Mouse (Mus musculus): ENCODE measurements around the gene Nufip1. TPM values are rescaled to one million over a fixed set of nuclear protein-coding genes. Genes with fewer than 3 reads are reported as not detected.
A peak's percentile ranks its signal among the peaks of the same experiment; 100 is the strongest.

The Nufip1 gene
- polyA plus RNA-seq (2016; fragmentation: Nextera tagmentation; extraction: Ambion mirVana), result 16.3 and 17.7 TPM in 2 replicates

GRCm38 (mm10) chr14:76110396-76111221, at the start of gene Nufip1, which contains the start of gene Gpalpp1:
TSS of gene Nufip1 (plus strand) at chr14:76110891.
TSS of gene Gpalpp1 (minus strand) at chr14:76110760.
- peaks cover 18% of the 10 kb centered on the region for H3K4me1 ChIP-seq
- H3K9me3 ChIP-seq, result no peaks in the 10 kb centered on the region
- WGBS, result under 1% methylated on average over 69 of the region's 69 CpGs
- peaks cover 18% of the 10 kb centered on the region for H3K36me3 ChIP-seq
- H3K27ac ChIP-seq (replicated peaks), result peak within 1 kb of the TSS; percentile 75
- peak; percentile 98 for ATAC-seq (ENCODE audit: low FRiP score, low read depth)
- peak within 1 kb of the TSS; percentile 91 for H3K4me2 ChIP-seq (replicated peaks)
- no peaks in the 10 kb centered on the region for H3K27me3 ChIP-seq
- peak within 1 kb of the TSS; percentile 82 for H3K9ac ChIP-seq (replicated peaks)
- H3K4me3 ChIP-seq, result peak within 1 kb of the TSS; percentile 96

DNA sequence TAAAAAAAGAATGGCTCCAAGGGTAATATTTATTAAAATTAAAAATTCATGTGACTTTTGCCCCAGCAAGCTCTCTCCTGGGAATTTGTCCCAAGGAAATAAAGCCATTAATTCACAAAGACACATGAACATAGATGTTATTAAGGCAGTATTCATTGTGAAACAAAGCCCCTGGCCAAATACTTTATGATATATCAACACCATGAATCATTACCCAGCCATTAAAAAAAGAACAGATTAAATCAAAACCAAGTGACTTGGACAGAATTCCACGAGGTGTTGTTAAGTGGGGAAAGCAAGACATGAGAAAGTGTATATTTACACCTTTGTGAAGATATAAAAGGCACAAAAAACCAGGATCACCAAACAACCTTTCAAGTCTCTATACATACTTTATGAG, 43.5 kb upstream of the Nufip1 start:
- no peak overlapping the region for H3K27ac ChIP-seq (replicated peaks)
- H3K27me3 ChIP-seq, result no peaks in the 10 kb centered on the region
- no peak overlapping the region for H3K4me2 ChIP-seq (replicated peaks)
- ATAC-seq (ENCODE audit: low FRiP score, low read depth), result no peak
- no peak overlapping the region for H3K4me3 ChIP-seq
- WGBS, result 74% methylated on average over 1 of the region's 1 CpGs
- no peak overlapping the region for H3K9ac ChIP-seq (replicated peaks)
- H3K4me1 ChIP-seq, result no peaks in the 10 kb centered on the region
- H3K9me3 ChIP-seq, result no peaks in the 10 kb centered on the region
- no peaks in the 10 kb centered on the region for H3K36me3 ChIP-seq

- WGBS, result 76% methylated on average over 4 of the region's 4 CpGs
- H3K36me3 ChIP-seq, result no peaks in the 10 kb centered on the region
- no peak overlapping the region for H3K9ac ChIP-seq (replicated peaks)
- no peaks in the 10 kb centered on the region for H3K27me3 ChIP-seq
- no peak overlapping the region for H3K4me3 ChIP-seq
- no peak overlapping the region for H3K4me2 ChIP-seq (replicated peaks)
- no peaks in the 10 kb centered on the region for H3K9me3 ChIP-seq
- H3K4me1 ChIP-seq, result no peaks in the 10 kb centered on the region
- ATAC-seq (ENCODE audit: low FRiP score, low read depth), result no peak
- H3K27ac ChIP-seq (replicated peaks), result no peak overlapping the region
Measured at GRCm38 (mm10) chr14:76068296-76068695, 42.4 kb upstream of the Nufip1 start.

DNA sequence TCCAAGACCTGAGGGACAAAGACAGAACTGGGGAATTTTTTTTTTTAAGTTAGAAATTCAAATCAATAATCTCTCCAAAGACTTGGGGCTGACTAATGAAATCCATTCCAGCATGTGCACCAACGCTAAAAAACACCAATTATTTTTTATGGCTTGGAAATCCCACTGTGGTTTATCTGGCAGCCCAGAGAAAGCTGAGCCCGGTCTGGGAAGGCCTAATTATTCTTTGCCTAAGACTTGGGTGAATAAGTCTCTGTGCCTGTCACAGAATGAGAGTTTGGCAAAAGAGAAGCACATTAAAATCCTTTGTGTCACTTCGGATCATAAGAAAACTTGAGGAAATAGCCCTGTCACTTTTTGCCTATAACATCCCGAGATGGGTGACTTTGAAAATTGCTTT, 41.4 kb upstream of the Nufip1 start:
- no peak overlapping the region for H3K9ac ChIP-seq (replicated peaks)
- H3K27ac ChIP-seq (replicated peaks), result peak overlapping the region; percentile 68
- H3K9me3 ChIP-seq, result no peaks in the 10 kb centered on the region
- no peaks in the 10 kb centered on the region for H3K36me3 ChIP-seq
- H3K27me3 ChIP-seq, result no peaks in the 10 kb centered on the region
- H3K4me2 ChIP-seq (replicated peaks), result no peak overlapping the region
- ATAC-seq (ENCODE audit: low FRiP score, low read depth), result no peak
- 74% methylated on average over 4 of the region's 4 CpGs for WGBS
- H3K4me1 ChIP-seq, result no peaks in the 10 kb centered on the region
- no peak overlapping the region for H3K4me3 ChIP-seq

DNA sequence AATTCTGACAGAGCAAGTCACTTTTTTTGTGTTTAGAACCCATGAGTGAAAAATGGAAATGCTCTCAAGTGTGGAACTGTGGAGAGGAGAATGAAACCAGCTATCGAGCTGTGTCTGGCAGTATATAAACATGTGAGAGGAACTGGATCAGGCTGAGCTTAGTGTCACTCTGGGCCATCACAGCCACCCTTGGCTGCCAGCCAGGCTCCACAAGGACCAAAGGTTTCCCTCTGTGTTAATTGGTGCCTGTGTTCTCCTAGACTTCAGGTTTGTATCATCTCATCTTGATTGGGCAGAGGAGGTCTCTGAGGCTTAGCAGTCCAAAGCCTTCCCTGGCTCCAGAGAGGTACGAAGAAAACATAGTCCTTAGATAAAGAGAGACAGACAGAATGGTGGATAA, 38.1 kb upstream of the Nufip1 start:
- 76% methylated on average over 2 of the region's 2 CpGs for WGBS
- H3K27ac ChIP-seq (replicated peaks), result no peak overlapping the region
- H3K4me1 ChIP-seq, result peaks cover 13% of the 10 kb centered on the region
- no peaks in the 10 kb centered on the region for H3K27me3 ChIP-seq
- H3K9me3 ChIP-seq, result no peaks in the 10 kb centered on the region
- no peak for ATAC-seq (ENCODE audit: low FRiP score, low read depth)
- no peak overlapping the region for H3K4me2 ChIP-seq (replicated peaks)
- H3K9ac ChIP-seq (replicated peaks), result no peak overlapping the region
- H3K36me3 ChIP-seq, result no peaks in the 10 kb centered on the region
- no peak overlapping the region for H3K4me3 ChIP-seq

DNA sequence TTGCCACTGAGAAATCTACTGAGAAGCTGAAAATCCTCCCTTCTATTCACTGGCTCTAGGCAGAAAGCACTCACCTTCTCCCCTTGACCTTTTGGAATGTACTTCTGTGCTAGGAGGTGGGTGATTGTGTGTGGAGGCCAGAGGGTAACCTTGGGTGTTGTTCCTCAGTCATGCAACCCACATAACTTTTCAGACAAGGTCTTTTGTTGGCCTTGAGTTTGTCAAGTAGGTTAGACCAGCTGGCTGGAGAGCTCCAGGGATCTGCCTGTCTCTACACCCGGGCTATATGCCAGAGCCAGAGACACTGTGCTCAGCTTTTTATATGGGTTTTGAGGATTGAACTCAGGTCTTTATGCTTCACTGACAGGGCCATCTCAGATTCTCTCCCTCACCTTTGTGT, 36.5 kb upstream of the Nufip1 start:
- peaks cover 13% of the 10 kb centered on the region for H3K4me1 ChIP-seq
- H3K4me3 ChIP-seq, result no peak overlapping the region
- ATAC-seq (ENCODE audit: low FRiP score, low read depth), result no peak
- H3K4me2 ChIP-seq (replicated peaks), result no peak overlapping the region
- no peak overlapping the region for H3K27ac ChIP-seq (replicated peaks)
- H3K9me3 ChIP-seq, result no peaks in the 10 kb centered on the region
- WGBS, result 90% methylated on average over 1 of the region's 1 CpGs
- no peak overlapping the region for H3K9ac ChIP-seq (replicated peaks)
- no peaks in the 10 kb centered on the region for H3K36me3 ChIP-seq
- no peaks in the 10 kb centered on the region; the same call in 1 of the 2 replicates for H3K27me3 ChIP-seq

GRCm38 (mm10) chr14:76075721-76076120, 35.0 kb upstream of the Nufip1 start:
- H3K4me3 ChIP-seq, result no peak overlapping the region
- H3K4me1 ChIP-seq, result peaks cover 13% of the 10 kb centered on the region
- H3K4me2 ChIP-seq (replicated peaks), result no peak overlapping the region
- no peaks in the 10 kb centered on the region for H3K9me3 ChIP-seq
- WGBS, result 49% methylated on average over 4 of the region's 4 CpGs
- no peaks in the 10 kb centered on the region; the same call in 1 of the 2 replicates for H3K27me3 ChIP-seq
- ATAC-seq (ENCODE audit: low FRiP score, low read depth), result peak; percentile 5; the same call in 1 of the 2 replicates
- no peak overlapping the region for H3K9ac ChIP-seq (replicated peaks)
- no peaks in the 10 kb centered on the region for H3K36me3 ChIP-seq
- H3K27ac ChIP-seq (replicated peaks), result peak overlapping the region; percentile 40

DNA sequence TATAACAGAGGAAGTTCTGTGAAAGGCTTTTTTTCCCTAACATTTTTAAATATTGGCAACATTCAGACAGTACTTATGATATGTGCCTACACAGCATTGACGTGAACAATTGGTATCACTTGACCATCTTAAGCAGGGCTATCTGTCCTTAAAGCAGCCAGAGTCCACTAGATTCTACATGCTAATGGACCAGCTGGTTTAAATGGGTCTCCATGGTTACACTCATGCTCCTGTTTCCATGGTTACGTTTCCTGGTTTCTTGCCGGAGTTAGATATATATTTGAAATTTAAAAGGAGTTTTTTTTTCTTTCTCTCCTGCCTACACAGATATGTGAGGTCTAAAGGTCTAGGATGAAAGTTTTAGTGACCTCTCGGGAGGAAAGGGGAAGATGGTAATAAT, 34.1 kb upstream of the Nufip1 start:
- 0 out of 2 replicates have a peak overlapping the region, but pooled peaks have one; percentile 32 for H3K27ac ChIP-seq (replicated peaks)
- H3K36me3 ChIP-seq, result no peaks in the 10 kb centered on the region
- no peak overlapping the region for H3K4me2 ChIP-seq (replicated peaks)
- H3K9me3 ChIP-seq, result no peaks in the 10 kb centered on the region
- H3K27me3 ChIP-seq, result no peaks in the 10 kb centered on the region; the same call in 1 of the 2 replicates
- 48% methylated on average over 4 of the region's 4 CpGs for WGBS
- no peak overlapping the region for H3K4me3 ChIP-seq
- no peak overlapping the region for H3K9ac ChIP-seq (replicated peaks)
- peaks cover 13% of the 10 kb centered on the region for H3K4me1 ChIP-seq
- no peak for ATAC-seq (ENCODE audit: low FRiP score, low read depth)

DNA sequence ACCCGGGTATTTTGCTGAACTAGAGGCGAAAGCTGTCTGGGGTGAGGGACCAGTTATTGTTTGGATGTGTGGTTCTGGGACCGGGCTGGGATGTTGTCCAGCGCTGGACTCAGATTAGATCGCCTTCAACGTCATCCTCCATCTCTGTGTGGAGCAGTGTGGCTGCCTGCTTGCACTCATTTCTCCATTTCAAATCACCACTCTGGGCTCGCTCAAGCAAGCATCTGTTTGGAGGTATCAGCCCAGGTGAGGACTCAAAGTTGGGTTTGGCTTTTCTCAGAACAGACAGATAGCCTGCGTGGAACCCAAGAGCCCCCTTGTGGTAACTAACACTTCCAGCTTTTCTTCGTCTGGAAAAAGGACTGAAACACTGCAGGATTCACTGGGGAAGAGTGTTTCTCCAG, 33.6 kb upstream of the Nufip1 start:
- ATAC-seq (ENCODE audit: low FRiP score, low read depth), result peak; percentile 51
- H3K9ac ChIP-seq (replicated peaks), result no peak overlapping the region
- H3K4me1 ChIP-seq, result peaks cover 13% of the 10 kb centered on the region
- H3K4me2 ChIP-seq (replicated peaks), result no peak overlapping the region
- no peaks in the 10 kb centered on the region; the same call in 1 of the 2 replicates for H3K27me3 ChIP-seq
- H3K9me3 ChIP-seq, result no peaks in the 10 kb centered on the region
- WGBS, result 45% methylated on average over 9 of the region's 9 CpGs
- no peak overlapping the region for H3K4me3 ChIP-seq
- H3K36me3 ChIP-seq, result no peaks in the 10 kb centered on the region
- H3K27ac ChIP-seq (replicated peaks), result 0 out of 2 replicates have a peak overlapping the region, but pooled peaks have one; percentile 32

DNA sequence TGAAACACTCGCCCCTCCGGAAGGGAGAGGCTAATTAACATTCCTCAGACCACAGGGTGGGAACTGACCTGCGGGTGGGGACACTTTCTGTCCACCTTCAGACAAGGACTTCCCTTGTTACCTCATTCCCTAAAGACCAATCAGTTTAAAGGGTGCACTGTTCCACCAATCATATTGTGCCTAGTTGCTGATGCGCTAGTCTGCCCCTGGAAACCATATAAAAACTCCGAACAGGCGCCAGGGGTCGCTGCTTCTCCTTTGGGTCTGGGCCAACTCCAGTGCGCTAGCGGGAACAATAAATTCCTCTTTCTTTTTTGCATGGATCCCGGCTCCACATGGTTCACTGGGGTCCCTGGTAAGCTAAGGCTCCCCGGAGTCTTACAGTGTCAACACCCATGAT, 29.2 kb upstream of the Nufip1 start:
- no peak overlapping the region for H3K4me3 ChIP-seq
- H3K4me2 ChIP-seq (replicated peaks), result no peak overlapping the region
- no peak for ATAC-seq (ENCODE audit: low FRiP score, low read depth)
- peaks cover 6% of the 10 kb centered on the region; the same call in 1 of the 2 replicates for H3K4me1 ChIP-seq
- 75% methylated on average over 11 of the region's 11 CpGs for WGBS
- no peaks in the 10 kb centered on the region for H3K9me3 ChIP-seq
- H3K27ac ChIP-seq (replicated peaks), result no peak overlapping the region
- no peaks in the 10 kb centered on the region; the same call in 1 of the 2 replicates for H3K27me3 ChIP-seq
- no peak overlapping the region for H3K9ac ChIP-seq (replicated peaks)
- H3K36me3 ChIP-seq, result no peaks in the 10 kb centered on the region

DNA sequence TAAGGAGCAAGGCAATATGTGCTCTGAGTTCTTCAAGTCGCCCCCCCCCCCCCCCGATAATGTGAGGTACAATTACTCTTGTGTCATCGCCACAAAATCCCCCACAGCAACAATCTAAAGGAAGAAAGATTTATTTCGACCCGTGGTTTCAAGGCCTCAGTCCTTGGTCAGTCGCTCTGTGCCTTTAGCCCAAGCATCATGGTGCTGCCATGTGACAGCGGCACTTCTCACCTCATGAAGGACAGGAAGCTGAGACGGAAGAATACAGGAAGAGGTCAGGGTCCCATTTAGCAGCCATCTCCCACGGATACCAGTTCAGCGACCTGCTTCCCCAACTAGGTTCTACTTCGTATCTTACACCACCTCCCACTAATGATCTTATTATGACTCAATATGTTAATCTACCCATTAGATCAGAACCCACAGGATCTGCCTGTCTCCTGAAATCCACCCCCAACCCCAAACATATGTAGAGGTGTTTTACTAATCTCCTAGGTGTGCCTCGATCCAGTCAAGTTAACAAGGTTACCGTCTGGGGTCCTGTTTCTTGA, 28.5 kb upstream of the Nufip1 start:
- H3K27me3 ChIP-seq, result no peaks in the 10 kb centered on the region; the same call in 1 of the 2 replicates
- H3K4me3 ChIP-seq, result no peak overlapping the region
- no peaks in the 10 kb centered on the region for H3K4me1 ChIP-seq
- H3K9me3 ChIP-seq, result no peaks in the 10 kb centered on the region
- no peak overlapping the region for H3K27ac ChIP-seq (replicated peaks)
- ATAC-seq (ENCODE audit: low FRiP score, low read depth), result no peak
- WGBS, result 91% methylated on average over 13 of the region's 13 CpGs
- H3K36me3 ChIP-seq, result no peaks in the 10 kb centered on the region
- H3K9ac ChIP-seq (replicated peaks), result no peak overlapping the region
- no peak overlapping the region for H3K4me2 ChIP-seq (replicated peaks)

GRCm38 (mm10) chr14:76084188-76084587, 26.5 kb upstream of the Nufip1 start:
- H3K4me3 ChIP-seq, result no peak overlapping the region
- no peaks in the 10 kb centered on the region for H3K27me3 ChIP-seq
- ATAC-seq (ENCODE audit: low FRiP score, low read depth), result no peak
- peaks cover 6% of the 10 kb centered on the region for H3K36me3 ChIP-seq
- H3K4me1 ChIP-seq, result no peaks in the 10 kb centered on the region
- H3K27ac ChIP-seq (replicated peaks), result no peak overlapping the region
- no peak overlapping the region for H3K4me2 ChIP-seq (replicated peaks)
- 82% methylated on average over 3 of the region's 3 CpGs for WGBS
- no peak overlapping the region for H3K9ac ChIP-seq (replicated peaks)
- H3K9me3 ChIP-seq, result no peaks in the 10 kb centered on the region
